Mouse (Mus musculus) kidney, postnatal 25 days (tissue): ENCODE data around the gene Uba2.
"Not testable (repeated sequence)": the region's sequence is repeated elsewhere in the genome, so short reads cannot be mapped to it uniquely, and the experiment has no call there.

Experiments used
- DNase-seq, 2 experiments: peaks; one replicate each; pipeline ENCODE4 v3.0.0; 2021; ENCODE audit warnings: mixed read lengths in 2 of 2

Gene Uba2

DNA sequence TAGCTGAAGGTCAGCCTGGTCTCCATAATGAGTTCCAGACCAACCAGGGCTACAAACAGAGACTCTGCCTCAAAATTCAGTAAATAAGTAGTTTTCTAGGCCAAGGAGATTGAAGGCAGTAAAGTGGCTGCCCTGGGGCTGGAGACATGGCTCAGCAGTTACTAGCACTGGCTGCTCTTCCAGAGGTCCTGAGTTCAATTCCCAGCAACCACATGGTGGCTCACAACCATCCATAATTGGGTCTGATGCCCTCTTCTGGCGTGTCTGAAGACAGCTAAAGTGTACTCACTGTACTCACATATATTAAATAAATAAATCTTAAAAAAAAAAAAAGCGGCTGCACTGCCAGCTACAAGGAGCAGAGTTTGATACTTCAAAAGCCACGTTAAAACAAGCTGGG, 3.4 kb downstream of the Uba2 start:
- DNase-seq: no peak

- no peak for DNase-seq
These were observed 4.7 kb downstream of the Uba2 start for GRCm38 (mm10) chr7:34164671-34165070.

DNA sequence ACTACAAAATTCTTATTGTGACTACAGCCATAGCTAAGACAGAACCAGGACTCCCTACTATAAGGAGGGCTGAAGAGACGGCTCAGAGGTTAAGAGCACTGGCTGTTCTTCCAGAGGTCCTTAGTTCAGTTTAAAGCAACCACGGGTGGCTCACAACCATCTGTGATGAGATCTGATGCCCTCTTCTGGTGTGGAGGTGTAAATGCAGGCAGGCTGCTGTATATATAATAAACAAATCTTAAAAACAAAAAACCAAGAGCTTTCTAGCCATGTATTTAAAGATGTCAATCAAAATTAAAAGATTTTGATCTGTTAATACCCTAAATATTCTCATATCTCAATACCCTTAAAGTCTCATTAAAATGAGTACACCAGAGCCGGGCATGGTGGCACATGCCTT, 10.2 kb downstream of the Uba2 start:
- DNase-seq: no peak

GRCm38 (mm10) chr7:34157994-34158393, 11.4 kb downstream of the Uba2 start:
- no peak for DNase-seq

- DNase-seq: no peak
These were observed 22.2 kb downstream of the Uba2 start for GRCm38 (mm10) chr7:34147193-34147592.

DNA sequence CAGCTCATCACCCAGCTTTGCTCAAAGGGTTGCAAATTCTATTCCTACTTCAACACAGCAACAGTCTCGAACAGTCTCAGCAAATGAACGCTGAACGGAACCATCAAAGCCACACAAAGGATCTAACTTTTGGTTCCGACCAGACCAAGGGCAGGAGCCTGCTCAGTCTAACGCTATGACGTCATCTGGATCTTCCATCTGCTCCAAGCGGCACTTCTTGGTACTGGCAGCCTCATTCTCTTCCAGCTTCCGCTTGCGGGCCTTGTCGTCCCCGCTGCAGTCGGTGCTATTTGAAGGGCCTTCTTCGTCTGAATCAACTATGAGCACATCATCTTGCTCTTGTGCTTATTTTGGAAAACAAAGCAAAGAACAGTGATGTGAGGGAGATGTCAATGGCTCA, 28.3 kb downstream of the Uba2 start:
- no peak for DNase-seq

- DNase-seq: no peak
These were observed 29.9 kb downstream of the Uba2 start for GRCm38 (mm10) chr7:34139493-34139892.

DNA sequence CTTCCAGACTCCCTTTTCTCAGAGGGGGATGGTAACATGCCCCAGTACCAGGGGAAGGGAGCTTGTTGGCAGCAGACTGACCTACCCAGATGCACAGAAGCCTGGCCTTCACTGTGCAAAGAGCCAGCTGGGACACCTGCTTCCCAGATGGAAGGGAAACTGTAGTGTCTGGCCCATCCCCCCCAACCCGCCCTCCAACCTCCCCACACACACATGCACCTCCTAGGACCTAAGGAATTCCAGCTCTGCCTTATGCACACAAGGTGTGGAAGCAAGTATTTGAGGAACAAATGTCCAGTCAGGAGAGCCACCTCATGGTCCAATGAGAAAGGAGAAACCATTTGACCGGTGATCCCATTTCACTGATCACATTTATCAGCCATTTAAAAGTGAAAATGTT, 35.1 kb downstream of the Uba2 start:
- no peak for DNase-seq

GRCm38 (mm10) chr7:34133117-34133762, 36.2 kb downstream of the Uba2 start, which contains the start of gene Wtip:
Gene Wtip (minus strand): TSS chr7:34133268.
- DNase-seq: peak; percentile 89 to 94

- DNase-seq: peak; percentile 16 to 49
These were observed 36.9 kb downstream of the Uba2 start for GRCm38 (mm10) chr7:34132355-34133079.

- no peak for DNase-seq
These were observed 37.4 kb downstream of the Uba2 start for GRCm38 (mm10) chr7:34131959-34132354.

DNA sequence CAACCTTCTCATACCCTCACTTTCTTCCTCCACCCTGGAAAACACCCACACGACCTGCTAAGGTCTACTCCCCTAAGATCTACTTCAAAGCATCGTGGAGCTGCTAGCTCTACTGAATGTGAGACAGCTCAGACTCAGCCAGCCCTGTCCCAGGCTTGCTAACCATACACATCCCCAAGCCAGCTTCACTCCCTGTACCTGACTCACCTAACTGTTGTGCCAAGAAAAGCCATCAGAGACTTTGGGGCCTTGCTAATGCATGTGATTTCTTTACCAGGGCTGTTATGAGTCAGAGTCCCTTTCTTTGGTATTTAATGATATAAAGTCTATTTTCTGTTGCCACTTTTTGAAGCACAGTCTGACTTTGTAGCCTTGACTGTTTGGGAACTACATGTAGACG, 38.3 kb downstream of the Uba2 start:
- no peak for DNase-seq

GRCm38 (mm10) chr7:34126291-34126690, 43.1 kb downstream of the Uba2 start:
- DNase-seq: no peak

- no peak for DNase-seq
These were observed 44.1 kb downstream of the Uba2 start for GRCm38 (mm10) chr7:34125346-34125745.

- DNase-seq: no peak
These were observed 46.2 kb downstream of the Uba2 start for GRCm38 (mm10) chr7:34122987-34123720.

DNA sequence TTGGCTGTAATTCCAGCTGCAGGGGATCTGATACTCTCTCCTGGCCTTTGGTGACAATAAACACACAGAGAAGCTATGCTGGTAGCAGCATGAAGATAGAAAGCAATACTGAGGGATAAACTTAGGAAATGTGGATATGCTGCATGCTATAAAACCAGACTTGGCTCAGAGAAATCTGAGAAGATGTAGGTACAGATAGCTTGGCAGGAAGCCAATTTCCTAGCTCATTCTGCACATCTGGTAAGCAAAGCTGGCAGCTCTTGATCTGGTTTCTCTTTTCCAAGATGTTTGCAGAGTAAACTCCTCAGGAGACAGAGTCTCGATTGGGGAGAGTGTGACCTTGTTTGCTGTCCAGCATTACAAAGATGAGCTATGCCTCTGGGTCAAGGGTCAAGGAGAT, 48.8 kb downstream of the Uba2 start:
- DNase-seq: not testable (repeated sequence)

DNA sequence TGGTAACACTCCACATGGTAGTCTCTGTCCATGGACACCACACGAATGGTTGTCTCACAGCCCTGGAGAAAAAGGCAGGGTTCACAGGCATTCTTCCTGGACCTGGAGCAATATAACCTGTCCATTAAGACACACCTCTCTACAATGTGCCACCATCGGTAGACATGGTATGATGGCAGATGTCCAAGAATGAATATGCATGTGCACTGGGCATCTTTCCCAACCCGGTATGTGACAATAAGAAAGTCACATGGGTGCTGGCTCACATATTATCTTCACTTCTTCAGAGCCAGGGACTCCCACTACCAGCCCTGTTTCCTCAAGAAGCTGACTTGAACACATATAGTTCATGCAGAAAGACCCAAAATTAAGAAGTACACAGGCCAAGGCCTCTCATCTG, 52.8 kb downstream of the Uba2 start:
- DNase-seq: no peak

DNA sequence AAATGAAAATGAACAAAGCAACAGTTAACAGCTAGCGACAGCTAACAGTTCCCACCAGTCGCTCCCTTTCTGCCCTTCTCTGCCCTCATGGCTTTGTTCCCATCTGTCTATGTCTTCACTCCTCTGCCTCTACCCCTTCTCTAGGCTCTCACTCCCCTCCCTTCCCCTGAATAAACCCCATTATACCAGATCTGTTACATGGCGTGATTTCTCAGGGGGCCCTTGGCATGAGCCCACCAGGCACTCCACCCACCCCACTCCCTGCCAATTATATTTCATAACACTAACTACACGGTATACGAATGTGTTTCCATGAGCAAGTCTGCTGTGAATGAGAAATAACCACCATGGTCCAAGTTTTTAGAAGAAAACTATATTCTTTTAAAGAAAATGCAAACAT, 60.2 kb downstream of the Uba2 start:
- no peak for DNase-seq

GRCm38 (mm10) chr7:34101276-34101675, 68.1 kb downstream of the Uba2 start:
- no peak for DNase-seq

DNA sequence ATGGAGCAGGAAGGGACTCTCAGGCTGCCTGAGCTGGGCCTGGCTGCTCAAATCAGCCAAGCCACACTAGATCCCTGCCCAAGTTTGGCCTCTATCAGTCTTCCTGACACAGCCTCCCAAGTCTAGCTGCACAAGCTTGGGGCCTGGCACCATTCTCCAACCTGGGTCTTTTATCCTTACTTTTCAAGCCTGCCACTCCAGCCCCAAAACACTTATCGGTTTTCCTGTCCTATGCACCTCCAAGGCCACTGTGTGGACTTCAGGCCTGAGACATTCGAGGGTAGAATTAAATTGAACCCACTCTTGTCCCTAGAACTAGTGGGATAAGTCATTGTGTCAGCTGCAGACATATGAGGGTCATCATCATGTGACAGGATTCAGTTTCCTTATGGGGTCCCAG, 69.4 kb downstream of the Uba2 start:
- DNase-seq: no peak

DNA sequence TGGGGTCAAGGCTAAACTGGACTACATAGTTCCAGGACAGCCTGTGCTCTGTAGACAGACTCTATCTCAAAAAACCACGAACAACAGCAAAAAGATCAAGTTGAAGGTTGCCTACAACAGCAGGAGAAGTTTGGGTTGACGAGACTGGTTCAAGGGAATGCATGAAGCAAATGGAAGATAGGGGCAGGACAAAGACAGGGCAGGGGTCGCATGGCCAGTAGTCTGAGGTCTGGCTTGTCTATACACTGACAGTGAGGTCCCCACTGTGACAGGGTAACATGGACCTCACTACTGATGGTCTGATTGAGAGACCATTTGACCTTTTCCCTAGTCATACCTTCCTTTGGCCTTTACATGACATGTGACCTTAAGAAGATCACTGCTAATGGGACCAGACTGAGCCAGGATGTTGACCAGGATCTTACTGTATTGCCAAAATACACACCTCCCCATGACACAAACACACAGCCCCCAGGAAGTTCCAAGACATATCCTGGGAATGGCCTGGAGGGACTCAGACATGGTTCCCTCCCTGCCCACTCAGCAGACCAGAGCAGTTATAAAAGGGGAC, 74.4 kb downstream of the Uba2 start, which contains the start of gene Scgb1b30:
Gene Scgb1b30, plus strand, starts transcription at position 521 of the 571 bp plus-strand sequence.
- DNase-seq: no peak
